Mouse (Mus musculus) lung, postnatal 4 days (tissue): ENCODE data around the gene Utp20.
A peak's percentile ranks its signal among the peaks of the same experiment; 100 is the strongest.
"Not testable (repeated sequence)": the region's sequence is repeated elsewhere in the genome, so short reads cannot be mapped to it uniquely, and the experiment has no call there.

Experiments
- DNase-seq, 2 experiments: peaks; one replicate each; pipeline ENCODE4 v3.0.0; 2021

Gene Utp20

GRCm38 (mm10) chr10:88783135-88783534, 43.5 kb downstream of the Utp20 start:
- DNase-seq, result not testable (repeated sequence)

GRCm38 (mm10) chr10:88780716-88781115, 45.9 kb downstream of the Utp20 start:
- DNase-seq, result no peak

- no peak for DNase-seq
Observed at GRCm38 (mm10) chr10:88776206-88776605, 50.4 kb downstream of the Utp20 start.

DNA sequence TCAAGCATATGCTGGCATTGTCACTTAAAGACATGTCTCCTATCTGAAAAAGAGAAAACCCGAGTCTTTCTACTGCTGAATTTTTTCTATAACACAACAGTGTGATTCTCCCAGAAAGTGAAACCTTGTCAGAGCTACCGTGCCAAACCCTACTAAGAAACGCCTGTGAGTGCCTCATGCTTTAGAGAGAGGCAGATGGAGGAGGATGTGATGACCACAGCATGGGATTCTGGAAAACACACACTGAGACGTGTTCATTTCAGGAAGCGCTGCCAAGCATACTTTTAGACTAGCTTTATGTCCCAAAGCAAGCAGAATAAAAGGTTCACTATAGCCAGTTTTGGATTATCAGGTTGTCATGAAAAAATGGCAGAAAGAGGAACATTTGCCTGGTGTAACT, 53.6 kb downstream of the Utp20 start:
- DNase-seq, result not testable (repeated sequence)

DNA sequence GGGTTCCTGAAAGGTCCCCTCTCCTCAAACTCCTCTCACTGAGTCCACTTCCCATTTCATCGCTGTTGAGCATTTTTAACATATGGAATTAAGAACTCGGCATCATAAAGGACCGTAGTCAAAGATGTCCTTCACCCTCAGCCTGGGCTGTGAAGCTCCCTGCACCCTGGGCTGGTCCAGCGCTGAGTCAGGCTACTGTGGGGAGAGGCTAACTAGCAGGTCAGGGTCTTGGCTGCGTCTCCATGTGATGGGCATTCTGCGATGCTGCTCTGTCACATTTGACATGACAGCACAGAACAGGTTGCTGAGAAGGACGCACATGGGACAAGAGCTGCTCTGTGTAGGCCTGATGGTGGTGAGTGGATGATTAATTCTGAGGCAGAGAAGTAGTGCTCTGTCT, 56.9 kb downstream of the Utp20 start:
- no peak for DNase-seq

DNA sequence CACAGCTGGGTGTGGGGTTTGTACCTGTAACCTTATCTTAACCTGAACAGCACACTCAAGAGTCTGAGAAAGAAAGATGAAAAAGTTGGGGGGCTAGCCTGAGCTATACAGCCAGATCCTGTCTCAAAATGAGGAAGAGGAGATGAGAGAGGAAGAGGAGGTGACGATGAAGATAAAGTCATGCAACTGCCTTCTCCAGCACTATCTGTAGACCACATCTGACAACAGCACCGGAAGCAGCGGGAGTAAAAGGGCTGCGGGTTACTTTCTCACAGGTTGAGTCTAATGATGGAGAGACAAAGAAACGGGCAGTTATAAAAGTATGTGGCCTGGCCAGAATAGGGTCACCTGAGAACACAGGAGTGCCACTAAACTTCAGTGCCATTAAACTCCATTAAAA, 57.6 kb downstream of the Utp20 start:
- no peak for DNase-seq

DNA sequence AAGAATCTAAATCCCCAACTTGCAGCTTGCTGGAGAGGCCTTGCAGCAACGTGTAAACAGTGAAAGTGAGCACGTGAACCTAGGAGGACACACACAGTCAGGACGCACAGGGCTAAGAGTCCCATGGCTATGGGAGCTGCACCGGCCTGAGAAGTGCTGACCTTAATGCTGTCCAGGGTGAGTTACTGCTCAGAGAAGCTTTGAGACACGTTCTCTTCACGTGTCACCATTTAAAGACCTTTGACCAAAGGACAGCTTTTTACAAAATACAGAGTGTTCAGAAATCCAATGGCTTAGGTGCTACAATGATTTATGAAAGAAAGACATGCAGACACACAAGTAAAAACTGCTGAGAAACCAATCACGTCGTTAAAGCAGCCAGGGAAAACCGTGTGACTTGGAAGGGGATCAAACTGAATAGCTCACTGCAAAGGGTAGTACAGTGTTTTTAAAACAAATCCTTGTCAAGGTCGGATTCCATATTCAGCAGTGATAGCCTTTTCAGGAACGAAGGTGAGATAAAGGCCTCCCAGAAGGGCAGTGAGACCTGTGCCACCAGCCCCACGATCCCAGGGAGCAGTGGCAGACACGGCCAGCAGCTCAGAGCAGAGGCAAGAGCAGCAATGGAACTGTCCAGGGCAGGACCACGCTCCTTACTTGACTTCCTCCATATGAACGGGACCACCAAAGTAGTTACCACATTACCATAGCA, 61.0 kb downstream of the Utp20 start:
- no peak for DNase-seq

- DNase-seq, result no peak
Observed at GRCm38 (mm10) chr10:88761524-88762212, 64.9 kb downstream of the Utp20 start.

- no peak for DNase-seq
Observed at GRCm38 (mm10) chr10:88741426-88741825, 85.2 kb downstream of the Utp20 start.

DNA sequence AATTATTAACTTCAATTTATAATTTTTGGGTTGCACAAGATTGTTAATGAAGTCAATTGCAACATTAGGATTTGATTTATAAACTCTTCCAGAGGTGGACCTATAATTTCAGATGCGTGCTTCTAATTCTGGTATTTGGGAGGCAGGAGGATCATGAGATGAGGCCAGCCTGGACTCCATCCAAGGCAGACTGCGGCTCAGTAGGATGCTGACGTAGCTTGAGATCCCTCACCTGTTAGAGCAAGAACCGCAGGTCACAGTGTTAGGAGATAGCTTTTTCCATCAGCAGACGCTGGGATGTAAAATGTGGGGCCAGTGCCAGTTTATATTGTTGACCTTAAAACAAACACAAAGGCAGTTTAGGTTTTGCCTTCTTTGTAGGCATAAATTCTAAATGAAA, 85.8 kb downstream of the Utp20 start:
- DNase-seq, result no peak

DNA sequence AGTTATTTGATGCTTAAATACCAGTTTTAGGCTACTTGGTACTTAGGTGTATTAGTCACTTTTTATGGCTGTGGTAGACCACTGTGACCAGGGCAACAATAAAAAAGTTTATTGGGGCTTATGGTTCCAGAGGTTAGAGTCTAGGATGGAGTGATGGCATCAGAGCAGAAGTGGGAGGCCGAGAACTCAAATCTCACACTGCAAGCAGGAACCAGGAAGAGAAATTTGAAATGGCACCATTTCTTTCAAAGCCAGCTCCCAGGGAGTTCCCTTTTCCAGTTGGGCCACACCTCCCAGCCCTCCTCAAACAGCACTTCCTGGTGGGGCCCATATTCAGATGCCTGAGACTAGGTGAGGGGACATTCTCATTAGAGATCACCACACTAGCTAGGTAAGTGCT, 86.8 kb downstream of the Utp20 start:
- no peak for DNase-seq

GRCm38 (mm10) chr10:88739074-88739473, 87.5 kb downstream of the Utp20 start:
- not testable (repeated sequence) for DNase-seq

DNA sequence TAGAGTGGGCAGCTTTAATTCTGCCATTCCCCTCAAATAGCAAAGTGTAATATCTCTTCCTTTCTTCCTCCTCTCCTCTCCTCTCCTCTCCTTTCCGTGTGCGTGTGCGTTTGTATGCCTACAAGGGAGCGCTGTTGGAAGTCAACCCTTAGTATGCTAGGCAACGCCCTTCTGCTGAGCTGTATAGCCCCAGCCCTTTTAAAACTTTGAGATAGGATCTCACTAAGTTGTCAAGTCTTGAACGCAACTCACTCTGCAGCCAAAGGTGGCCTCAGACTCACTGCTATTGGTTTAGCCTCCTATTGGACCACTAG, 94.3 kb downstream of the Utp20 start:
- DNase-seq, result no peak

DNA sequence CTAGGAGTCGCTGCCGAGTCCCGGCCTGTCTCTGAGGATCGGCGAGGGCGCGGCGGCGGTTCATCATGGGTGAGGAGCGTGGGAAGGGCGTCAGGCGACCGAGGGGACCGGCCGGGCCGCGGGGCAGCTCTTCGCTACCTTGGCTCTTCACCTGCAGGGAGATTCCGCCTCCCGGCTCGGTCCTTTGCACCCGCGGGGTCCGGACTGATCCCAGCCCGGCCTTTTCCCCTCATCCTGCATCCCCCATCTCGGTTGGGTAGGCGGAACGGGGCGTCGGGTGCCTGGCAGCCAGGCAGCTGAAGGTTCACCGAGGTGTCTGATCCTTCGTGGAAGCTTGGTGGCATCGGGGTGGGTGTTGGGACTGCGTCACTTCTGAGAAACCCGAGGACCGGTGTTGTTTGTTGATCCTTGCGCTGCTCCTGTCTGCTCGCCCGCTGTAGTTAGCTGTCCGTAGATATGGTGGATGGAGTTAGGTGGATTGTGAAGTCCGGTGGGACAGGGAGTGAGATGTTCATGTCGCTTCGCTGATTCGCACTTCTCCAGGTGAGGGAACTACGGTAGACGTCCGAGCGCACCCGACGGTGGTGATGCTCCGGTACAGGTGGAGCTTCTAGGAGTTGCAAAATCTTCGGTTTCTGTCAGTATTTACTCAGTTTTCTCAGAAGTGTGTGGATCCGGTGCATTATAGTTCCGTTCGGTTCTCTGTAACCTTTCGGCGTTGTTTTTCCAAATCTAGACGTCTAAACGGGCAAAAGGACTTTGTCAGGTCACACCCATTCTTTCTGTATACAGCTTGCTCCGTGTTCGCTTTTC, 94.9 kb downstream of the Utp20 start:
- DNase-seq, result no peak

GRCm38 (mm10) chr10:88730571-88731495, 95.8 kb downstream of the Utp20 start, which contains the start of gene Arl1:
Gene Arl1, plus strand, starts transcription at chr10:88730858.
- DNase-seq, result peak; percentile 95

DNA sequence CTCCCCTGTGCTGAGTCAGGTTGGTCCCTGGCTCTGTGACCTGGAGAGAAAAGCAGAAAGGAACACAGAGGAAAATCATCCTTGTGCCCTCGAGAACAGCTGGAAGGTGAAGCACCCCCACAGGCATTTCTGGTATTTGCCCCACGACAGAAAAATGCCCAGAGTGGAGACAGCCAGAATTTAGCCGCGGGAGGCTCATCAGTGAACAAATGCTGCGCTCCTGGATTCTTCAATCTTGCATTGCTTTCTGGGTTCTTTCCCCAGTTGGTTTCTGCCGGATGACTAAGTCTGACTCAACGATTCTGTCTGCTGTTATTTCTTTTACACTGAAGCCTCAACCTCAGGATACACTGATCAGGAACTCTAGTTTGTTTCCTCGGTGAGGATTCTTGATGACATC, 98.4 kb downstream of the Utp20 start:
- DNase-seq, result no peak

DNA sequence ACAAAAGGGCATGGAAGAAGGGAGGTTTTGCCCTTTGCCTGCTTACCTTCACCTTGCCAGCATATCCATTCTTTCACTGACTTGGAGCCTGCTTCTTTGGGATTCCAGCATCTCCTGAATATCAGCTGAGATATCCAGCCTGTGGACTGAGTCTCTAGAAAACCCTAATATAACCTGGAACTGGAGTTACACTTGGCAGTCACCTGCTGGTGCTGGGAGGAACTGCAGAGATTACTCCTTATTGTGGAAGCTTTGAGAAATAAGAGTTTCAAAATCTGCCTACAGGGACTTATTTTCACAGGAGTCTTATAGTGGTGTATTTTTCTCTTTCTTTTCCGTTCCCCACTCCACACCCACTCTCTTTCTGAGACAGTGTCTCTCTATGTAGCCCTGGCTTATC, 99.5 kb downstream of the Utp20 start:
- peak in 1 of 2 experiments; percentile 55 for DNase-seq

DNA sequence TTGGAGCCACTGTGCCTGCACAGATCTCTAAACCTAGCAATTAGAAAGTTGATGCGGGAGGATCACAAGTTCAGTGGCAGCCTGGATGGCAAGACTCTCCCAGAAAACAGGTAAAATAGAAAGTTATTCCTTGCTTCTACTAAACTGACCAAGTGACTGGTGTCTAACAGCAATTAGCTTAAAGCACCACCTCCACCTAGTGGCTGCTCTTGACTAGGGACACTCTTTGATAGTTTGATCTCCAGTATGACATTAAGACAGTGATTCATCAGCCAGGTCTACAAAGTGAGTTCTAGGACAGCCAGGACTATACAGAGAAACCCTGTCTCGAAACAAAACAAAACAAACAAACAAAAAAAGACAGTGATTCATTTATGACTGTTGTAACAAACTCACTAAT, 101.3 kb downstream of the Utp20 start:
- DNase-seq, result peak in 1 of 2 experiments; percentile 32

GRCm38 (mm10) chr10:88719618-88720017, 107.0 kb downstream of the Utp20 start:
- DNase-seq, result no peak

DNA sequence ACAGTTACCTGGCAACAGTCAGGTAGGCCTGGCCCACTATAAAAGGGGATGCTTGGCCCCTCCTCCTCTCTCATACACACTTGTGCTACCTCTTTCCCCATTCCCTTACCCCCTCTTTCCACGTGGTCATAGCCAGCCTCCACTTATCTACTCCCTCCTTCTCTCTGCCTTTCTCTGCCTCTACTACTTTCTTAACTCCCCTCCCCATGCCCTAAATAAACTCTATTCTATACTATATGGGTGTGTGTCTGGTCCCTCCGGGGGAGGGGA, 108.9 kb downstream of the Utp20 start:
- DNase-seq, result no peak

GRCm38 (mm10) chr10:88716986-88717755, 109.4 kb downstream of the Utp20 start:
- peak in 1 of 2 experiments; percentile 27 for DNase-seq

- no peak for DNase-seq
Observed at GRCm38 (mm10) chr10:88715621-88716020, 111.0 kb downstream of the Utp20 start.
